11 mouse cellular contexts compared by ENCODE assay signal in the genomic region with DNA sequence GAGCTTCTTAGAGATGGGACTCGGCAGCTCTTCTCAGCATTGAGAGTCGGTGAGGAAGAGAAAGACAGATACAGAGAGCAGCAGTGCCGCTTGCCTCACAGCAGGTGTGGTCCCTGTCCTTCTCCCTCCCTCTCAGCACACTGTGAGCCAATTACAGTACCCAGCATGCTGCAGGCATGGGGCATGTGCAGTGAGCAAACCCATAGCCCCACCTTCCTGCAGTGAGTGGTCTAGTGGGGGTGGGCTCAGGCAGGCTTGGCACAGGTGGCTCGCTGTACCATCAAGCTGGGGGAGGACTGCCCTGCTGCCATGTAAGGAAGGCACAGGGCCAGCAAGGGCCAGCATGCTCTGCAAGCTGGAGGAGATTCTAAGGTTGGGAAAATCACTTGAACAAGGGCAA. TPM values are rescaled to one million over a fixed set of nuclear protein-coding genes. Genes with fewer than 3 reads are reported as not detected.
DNase-seq lines count a peak whose midpoint lies in the region; ATAC-seq and TF ChIP-seq lines count a peak whose summit lies in the region.
"Had no signal": no experiment of that assay in that cellular context is flagged by ENCODE, and none has a peak within 500 bp of the region (broad histone marks: within the 10 kb centered on the region; RNA-seq: fewer than 3 reads in every experiment).

No protein-coding gene starts in this region.

- WGBS in hindbrain, postnatal 0 days, result 13% methylated on average over 4 of the region's 4 CpGs
- 19% methylated on average over 4 of the region's 4 CpGs for WGBS in olfactory bulb, adult 2 months
- WGBS in lung, adult 2 months, result 45% methylated on average over 4 of the region's 4 CpGs
- 44% methylated on average over 4 of the region's 4 CpGs for WGBS in heart, embryonic 10.5 days

- H3K27me3 ChIP-seq in hindbrain, postnatal 0 days (ENCODE audit: insufficient read depth, low read length), result no peaks in the 10 kb centered on the region
- H3K27me3 ChIP-seq in heart, embryonic 10.5 days (ENCODE audit: insufficient read depth, poor library complexity, severe bottlenecking), result peaks cover 68% of the 10 kb centered on the region

- peaks cover 27% of the 10 kb centered on the region for H3K4me1 ChIP-seq in hindbrain, postnatal 0 days (ENCODE audit: insufficient read depth, low read length)
- peaks cover 53% of the 10 kb centered on the region for H3K4me1 ChIP-seq in olfactory bulb, adult 2 months (ENCODE audit: control insufficient read depth, insufficient read depth, low read length)
- no peaks in the 10 kb centered on the region for H3K4me1 ChIP-seq in lung, adult 2 months (ENCODE audit: control insufficient read depth, insufficient read depth, low read length)
- peaks cover 25% of the 10 kb centered on the region for H3K4me1 ChIP-seq in heart, embryonic 10.5 days

- no peaks in the 10 kb centered on the region for H3K36me3 ChIP-seq in hindbrain, postnatal 0 days (ENCODE audit: insufficient read depth, low read length)
- H3K36me3 ChIP-seq in heart, embryonic 10.5 days, result no peaks in the 10 kb centered on the region

- no peak for TF ChIP-seq POLR2A in olfactory bulb, adult 2 months (IDR thresholded peaks at IDR 0.05; ENCODE audit: insufficient read depth, low read depth, low read length)
- no peak for TF ChIP-seq POLR2A in lung, adult 2 months (IDR thresholded peaks at IDR 0.05; ENCODE audit: borderline replicate concordance, extremely low read depth, low read depth, low read length)

- H3K9me3 ChIP-seq in hindbrain, postnatal 0 days (ENCODE audit: low read length), result no peaks in the 10 kb centered on the region
- H3K9me3 ChIP-seq in heart, embryonic 10.5 days, result no peaks in the 10 kb centered on the region

- H3K4me3 ChIP-seq in layer of hippocampus, adult 2 months, result no peak overlapping the region
- no peak overlapping the region for H3K4me3 ChIP-seq in hindbrain, postnatal 0 days (ENCODE audit: low read length)
- no peak overlapping the region for H3K4me3 ChIP-seq in olfactory bulb, adult 2 months (ENCODE audit: insufficient read depth, low read depth, low read length)
- H3K4me3 ChIP-seq in lung, adult 2 months (replicated peaks; ENCODE audit: extremely low read depth, low read depth, low read length), result no peak overlapping the region
- no peak overlapping the region for H3K4me3 ChIP-seq in heart, embryonic 10.5 days

- TF ChIP-seq CTCF in layer of hippocampus, adult 2 months (conservative IDR thresholded peaks at IDR 0.05), result no peak
- no peak for TF ChIP-seq CTCF in hindbrain, postnatal 0 days (IDR thresholded peaks at IDR 0.05; ENCODE audit: low read depth)
- TF ChIP-seq CTCF in olfactory bulb, adult 2 months (IDR thresholded peaks at IDR 0.05; ENCODE audit: insufficient read depth, low read depth, low read length), result no peak
- no peak for TF ChIP-seq CTCF in lung, adult 2 months (IDR thresholded peaks at IDR 0.05; ENCODE audit: insufficient read depth, low read length)

- DNase-seq in layer of hippocampus, adult 2 months (ENCODE audit: low spot score in 2 of 2), result no peak
- no peak for DNase-seq in layer of hippocampus, adult 9-10 months (ENCODE audit: low spot score)
- DNase-seq in cerebellum, postnatal 14 days, result peak; percentile 77 to 82
- peak; percentile 59 for DNase-seq in hindbrain, postnatal 0 days (ENCODE audit: low spot score)
- DNase-seq in lung, adult 2 months, result no peak
- DNase-seq in heart, embryonic 10.5 days (ENCODE audit: low spot score), result no peak
- DNase-seq in urinary bladder, postnatal 14 days (ENCODE audit: low spot score), result no peak
- DNase-seq: lung, postnatal 14 days had no signal

- no peak overlapping the region for H3K4me2 ChIP-seq in hindbrain, postnatal 0 days (ENCODE audit: low read depth, low read length)

- H3K9ac ChIP-seq in hindbrain, postnatal 0 days (replicated peaks; ENCODE audit: low read length), result no peak overlapping the region

- H3K27ac ChIP-seq in layer of hippocampus, adult 2 months, result peak overlapping the region; percentile 90
- H3K27ac ChIP-seq in hindbrain, postnatal 0 days, result peak overlapping the region; percentile 76
- peak overlapping the region; percentile 89 for H3K27ac ChIP-seq in olfactory bulb, adult 2 months (ENCODE audit: insufficient read depth, low read depth, low read length)
- H3K27ac ChIP-seq in heart, embryonic 10.5 days, result no peak overlapping the region

- peak; percentile 81 for ATAC-seq in hindbrain, postnatal 0 days

RNA-seq across cellular contexts. Expression of gene Phactr3, which starts 35.8 kb away (rescaled TPM):
- total RNA-seq in layer of hippocampus, adult 2 months (2021), result 100 to 1,000 TPM; 139 to 141 TPM
- 70.4 and 92.7 TPM in 2 replicates for total RNA-seq in hindbrain, postnatal 0 days (2014; rRNA removed)
- 66.2 and 67.2 TPM in 2 replicates for polyA plus RNA-seq in hindbrain, postnatal 0 days (2015; fragmentation: Nextera tagmentation; extraction: Ambion mirVana)
- polyA plus RNA-seq in olfactory bulb, adult 2 months (2012; ENCODE audit: insufficient read depth, insufficient read length, low replicate concordance, missing spikeins), result not detected in 2 replicates
- polyA plus RNA-seq in lung, adult 2 months (2012; rRNA removed), result 0.20 and 0.38 TPM in 2 replicates
- 10.8 and 14.0 TPM in 2 replicates for polyA plus RNA-seq in heart, embryonic 10.5 days (2016; fragmentation: Nextera tagmentation; extraction: Ambion mirVana)
- total RNA-seq: common myeloid progenitor, adult 5-6 weeks; hematopoietic stem cell, adult 5-6 weeks had no signal

Comparison
In these comparisons a context has a peak if more than half of its experiments do, and no peak if none do; other contexts are left out.
1. DNase-seq: peak in cerebellum, postnatal 14 days (2 of 2) and hindbrain, postnatal 0 days (single experiment); none in layer of hippocampus, adult 2 months (0 of 2), layer of hippocampus, adult 9-10 months (single experiment), lung, adult 2 months (single experiment), heart, embryonic 10.5 days (single experiment) and urinary bladder, postnatal 14 days (single experiment).